Mouse (Mus musculus) left cerebral cortex, adult 18-20 months (tissue): ENCODE measurements around the gene Iars. TPM values are rescaled to one million over a fixed set of nuclear protein-coding genes. Genes with fewer than 3 reads are reported as not detected.

Source experiments
- DNase-seq, 2 experiments: peaks; one replicate each; pipeline ENCODE4 v3.0.0; 2021 to 2022; ENCODE audit warnings: low spot score in 2 of 2, mixed read lengths in 1 of 2
- long read RNA-seq, 2 experiments: library from polyadenylated mRNA; stranded (forward); transcript quantifications; one replicate each; pipeline ENCODE4 v2.0.0; 2021
- total RNA-seq, 2 experiments: library from RNA; stranded (reverse); gene quantifications; 2 replicates each; pipeline ENCODE4 v1.2.3; 2021

Iars gene
- 10 to 100 TPM; 62.0 to 67.9 TPM for total RNA-seq
- long read RNA-seq, experiment 1, full-length matches to known transcripts: 11 of 26 reads
- long read RNA-seq, experiment 1, partial matches to known transcripts: 8 of 26 reads
- long read RNA-seq, experiment 1, other reads (novel, unspliced or antisense): 7 of 26 reads
- long read RNA-seq, experiment 2, full-length matches to known transcripts: 14 of 21 reads
- long read RNA-seq, experiment 2, partial matches to known transcripts: 5 of 21 reads
- long read RNA-seq, experiment 2, other reads (novel, unspliced or antisense): 2 of 21 reads

- peak; percentile 99 for DNase-seq
Observed at GRCm38 (mm10) chr13:49681351-49682232, at the start of gene Iars. Gene Iars (plus strand): TSS chr13:49682100.

DNA sequence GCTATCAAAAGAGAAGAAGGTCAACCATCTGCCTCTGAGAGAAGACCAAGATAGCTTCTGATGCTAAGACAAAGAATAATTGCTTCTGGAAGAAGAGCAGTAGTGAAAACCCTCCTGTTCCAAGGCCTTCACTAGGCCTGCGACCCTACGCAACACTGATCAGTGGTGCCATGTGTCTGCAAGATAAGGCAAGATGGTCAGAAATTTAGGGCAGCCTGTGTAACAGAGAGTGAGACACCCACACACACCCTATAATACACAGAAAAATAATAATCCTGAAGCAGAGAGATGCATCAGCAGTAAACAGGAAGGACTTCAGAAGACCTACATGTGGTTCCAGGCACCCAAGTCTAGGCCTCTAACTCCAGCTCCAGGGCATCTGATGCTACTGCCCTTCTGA is 41.9 kb upstream of the Iars start:
- DNase-seq: no peak

DNA sequence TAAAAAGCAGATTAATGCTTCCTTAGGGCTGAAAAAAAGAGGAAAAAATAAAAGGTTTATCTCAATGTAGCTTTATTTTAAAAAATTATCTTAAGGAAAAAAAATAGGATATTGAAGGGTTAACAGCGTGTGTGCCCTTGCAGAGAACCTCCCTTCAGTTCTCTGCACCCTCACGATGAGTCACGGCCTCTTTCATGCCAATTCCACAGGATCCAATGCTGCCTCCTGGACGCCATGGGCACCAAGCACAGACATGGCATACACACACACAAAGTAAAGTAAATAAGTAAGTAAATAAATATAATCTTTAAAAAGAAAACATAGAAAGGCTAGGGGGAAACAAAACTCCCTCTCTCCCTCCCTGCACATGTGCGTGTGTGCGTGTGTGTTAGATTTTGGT is 39.2 kb upstream of the Iars start:
- DNase-seq: no peak

GRCm38 (mm10) chr13:49643669-49644362 is 38.1 kb upstream of the Iars start:
- no peak for DNase-seq

DNA sequence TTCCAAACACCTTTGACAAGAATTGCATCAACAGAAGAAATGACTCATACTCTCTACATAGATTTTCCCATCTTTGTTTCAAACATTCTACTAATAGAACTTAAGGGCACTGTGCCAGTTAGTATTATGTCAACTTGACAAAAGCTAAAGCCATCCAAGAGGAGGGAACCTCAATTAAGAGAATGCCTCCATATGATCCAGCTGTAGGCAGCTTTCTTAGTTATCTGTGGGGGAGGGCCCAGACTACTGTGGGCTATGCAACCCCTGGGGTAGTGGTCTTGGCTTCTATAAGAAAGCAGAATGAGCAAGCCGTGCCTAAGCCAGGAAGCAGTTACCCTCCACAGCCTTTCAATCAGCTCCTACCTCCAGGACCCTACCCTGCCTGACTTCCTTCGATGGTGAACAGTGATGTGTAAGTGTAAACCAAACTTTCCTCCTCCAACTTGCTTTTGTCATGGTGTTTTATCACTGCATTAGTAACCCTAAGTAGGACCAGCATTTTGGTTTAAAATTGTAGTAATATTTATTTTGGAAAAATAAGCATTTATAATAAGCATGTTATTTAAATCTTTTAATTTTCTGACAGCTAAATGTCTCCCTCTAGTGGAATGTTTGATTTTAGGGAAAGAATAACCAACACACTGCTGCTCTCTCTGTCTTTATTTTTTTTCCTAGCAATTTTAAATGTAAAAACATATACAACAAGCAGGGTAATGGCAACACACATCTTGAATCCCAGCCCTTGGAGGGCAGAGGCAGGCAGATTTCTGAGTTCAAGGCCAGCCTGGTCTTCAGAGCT is 37.0 kb upstream of the Iars start:
- DNase-seq: peak in 1 of 2 experiments; percentile 5

DNA sequence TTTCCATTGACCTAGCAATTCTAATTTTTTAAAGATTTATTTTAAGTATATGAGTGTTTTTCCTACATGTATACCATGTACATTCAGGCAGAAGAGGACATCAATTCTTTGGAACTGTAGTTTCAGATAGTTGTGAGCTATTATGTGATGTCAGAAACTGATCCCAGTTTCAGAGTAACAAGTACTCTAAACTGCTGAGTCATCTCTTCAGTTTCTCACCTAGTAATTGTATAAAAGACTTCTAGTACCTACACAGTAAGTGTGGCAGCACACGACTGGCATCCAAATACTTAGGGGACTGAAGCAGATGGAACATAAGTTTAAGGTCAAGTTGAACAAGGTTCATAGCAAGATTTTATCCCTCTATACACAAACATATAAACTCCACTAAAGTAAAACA is 35.9 kb upstream of the Iars start:
- DNase-seq: no peak

DNA sequence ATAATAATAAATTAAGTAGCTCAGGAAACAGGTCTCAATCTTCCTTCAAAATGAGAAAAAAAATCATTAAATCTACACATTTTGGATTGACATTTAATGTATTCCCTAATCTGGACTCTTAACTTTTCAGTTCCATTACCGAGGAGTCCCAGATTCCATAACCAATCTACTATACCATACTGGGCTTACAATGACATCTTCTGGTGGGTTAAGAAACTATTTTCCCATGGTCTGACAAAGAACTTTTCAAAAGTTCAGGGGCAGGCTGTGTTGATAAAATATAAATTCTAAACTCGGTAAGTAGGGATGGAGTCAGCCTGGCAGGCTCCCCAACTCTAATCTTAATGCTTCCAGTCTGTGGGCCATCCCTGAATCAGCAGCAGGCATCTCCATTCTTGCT is 30.8 kb upstream of the Iars start:
- no peak for DNase-seq

DNA sequence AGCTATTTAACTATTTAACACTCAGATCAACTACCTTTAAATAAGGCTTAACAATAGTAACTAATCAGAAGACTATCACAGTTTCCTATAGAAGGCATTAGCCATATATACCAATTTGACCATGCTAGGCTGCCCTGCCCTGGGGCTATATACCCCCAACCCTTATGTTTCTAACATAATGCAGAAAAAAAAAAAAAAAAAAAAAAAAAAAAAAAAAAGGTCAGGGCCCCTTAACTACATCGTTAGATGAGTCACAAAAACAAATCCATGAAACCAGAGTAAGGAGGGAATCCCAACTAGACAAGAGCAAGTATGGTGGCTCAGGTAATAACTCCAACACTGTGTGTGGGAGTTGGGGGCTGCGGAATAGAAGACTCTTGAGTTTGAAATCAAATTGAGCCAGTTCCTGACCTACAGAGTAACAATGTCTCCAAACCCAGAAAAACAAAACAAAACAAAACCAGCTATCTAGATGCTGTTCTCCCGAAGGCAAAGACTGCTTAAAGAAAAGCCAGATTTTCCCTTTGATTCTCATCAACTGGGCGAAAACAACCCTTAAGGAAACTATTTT is 30.0 kb upstream of the Iars start:
- no peak for DNase-seq

- peak; percentile 100 for DNase-seq
Observed at GRCm38 (mm10) chr13:49652481-49653179, 29.3 kb upstream of the Iars start, which contains the start of the genes Cenpp and Nol8. Gene Cenpp (minus strand): TSS chr13:49652785. Gene Nol8 (plus strand): TSS chr13:49653078.

DNA sequence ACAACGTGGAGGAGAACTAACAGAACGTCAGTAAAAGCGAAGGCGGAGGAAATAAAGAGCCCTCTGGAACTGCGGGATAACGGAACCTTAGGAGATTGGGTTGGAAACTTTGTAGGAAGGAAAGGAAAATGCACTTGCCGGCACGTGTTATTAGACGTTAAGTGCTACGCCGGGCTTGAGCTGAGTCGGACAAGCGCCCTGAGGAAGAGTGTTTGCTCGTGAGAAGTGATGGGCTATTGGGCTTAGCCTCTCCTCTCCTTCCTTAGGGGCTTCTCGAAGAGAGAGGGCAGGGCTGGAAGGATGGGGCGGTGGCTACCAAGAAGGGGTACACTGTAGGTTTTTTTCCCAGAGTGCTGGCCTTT is 28.7 kb upstream of the Iars start:
- DNase-seq: peak in 1 of 2 experiments; percentile 53

DNA sequence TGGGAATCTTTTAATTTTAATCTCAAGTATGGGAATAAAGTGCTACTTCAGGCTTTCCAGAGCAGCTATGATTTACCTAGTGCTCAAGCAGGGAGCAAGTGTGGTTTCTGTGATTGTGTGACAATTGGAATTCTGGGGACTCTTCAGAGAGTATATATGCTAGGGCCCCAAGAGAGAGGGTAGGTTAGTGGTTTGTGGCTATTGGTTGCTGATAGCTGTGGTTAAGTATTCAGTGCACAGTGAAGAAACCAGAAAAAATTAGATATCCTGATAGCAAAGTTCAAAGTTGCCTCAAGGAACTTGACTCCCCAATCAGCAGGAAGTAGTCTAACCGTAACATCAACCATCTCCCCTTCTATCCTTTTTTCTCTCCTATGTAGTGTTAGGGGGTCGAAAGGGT is 4.1 kb upstream of the Iars start:
- DNase-seq: no peak

- DNase-seq: no peak
Observed at GRCm38 (mm10) chr13:49682233-49682846, 440 bp downstream of the Iars start.

DNA sequence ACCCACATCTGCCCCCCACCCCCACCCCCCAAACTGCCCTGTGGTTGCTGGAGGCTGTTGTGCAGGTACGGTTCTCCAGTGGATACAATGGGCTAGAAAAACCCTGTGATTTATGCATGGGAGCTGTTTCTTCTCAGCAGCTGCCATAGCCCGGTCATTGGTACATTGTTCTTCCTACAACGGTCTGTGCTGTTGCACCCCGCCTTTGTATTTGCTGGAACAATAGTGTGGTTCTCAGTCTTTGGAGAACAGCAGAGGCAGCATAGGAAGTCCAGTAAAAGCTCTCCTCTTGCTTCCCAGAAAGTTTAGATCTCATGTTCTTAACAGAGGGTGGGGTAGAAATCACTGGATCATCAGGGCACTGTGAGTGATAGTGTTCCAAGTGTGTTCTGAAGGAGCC is 2.4 kb downstream of the Iars start:
- DNase-seq: no peak

GRCm38 (mm10) chr13:49691056-49691455 is 9.2 kb downstream of the Iars start:
- no peak for DNase-seq

- no peak for DNase-seq
Observed at GRCm38 (mm10) chr13:49703216-49703779, 21.4 kb downstream of the Iars start.

DNA sequence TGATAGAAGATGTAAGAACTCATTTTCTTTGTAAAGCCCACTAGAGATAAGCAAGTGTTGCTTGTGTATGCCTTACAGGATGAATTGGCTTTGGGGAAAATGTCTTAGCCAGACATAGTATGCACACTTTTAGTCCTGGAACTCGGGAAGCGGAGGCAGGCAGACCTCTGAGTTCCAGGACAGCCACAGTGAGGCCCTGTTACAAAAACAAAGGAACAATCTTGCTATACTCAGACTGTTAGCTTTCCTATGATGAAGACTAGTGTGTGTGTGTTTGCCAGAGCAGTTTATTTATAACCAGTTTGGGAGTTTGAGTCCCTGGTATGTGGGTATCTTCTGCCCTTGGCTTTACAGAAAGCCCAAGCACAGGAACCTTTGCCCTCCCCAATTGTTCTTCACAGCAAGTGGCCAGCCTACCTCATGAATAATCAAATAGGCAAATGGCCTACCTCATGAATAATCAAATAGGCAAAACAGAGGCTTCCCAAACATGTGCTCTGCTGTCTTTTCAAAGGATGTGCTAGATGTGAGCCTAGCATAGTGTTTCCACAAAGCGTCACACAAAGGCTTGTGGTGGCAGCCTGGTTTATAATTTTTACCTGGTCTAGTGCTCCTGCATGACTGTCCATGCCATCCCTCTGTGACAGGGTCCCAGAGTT is 24.3 kb downstream of the Iars start:
- no peak for DNase-seq

GRCm38 (mm10) chr13:49708311-49708710 is 26.4 kb downstream of the Iars start:
- DNase-seq: no peak

GRCm38 (mm10) chr13:49712047-49712721 is 30.3 kb downstream of the Iars start:
- no peak for DNase-seq
